ENCODE assay signal across 14 mouse cellular contexts in the genomic region with DNA sequence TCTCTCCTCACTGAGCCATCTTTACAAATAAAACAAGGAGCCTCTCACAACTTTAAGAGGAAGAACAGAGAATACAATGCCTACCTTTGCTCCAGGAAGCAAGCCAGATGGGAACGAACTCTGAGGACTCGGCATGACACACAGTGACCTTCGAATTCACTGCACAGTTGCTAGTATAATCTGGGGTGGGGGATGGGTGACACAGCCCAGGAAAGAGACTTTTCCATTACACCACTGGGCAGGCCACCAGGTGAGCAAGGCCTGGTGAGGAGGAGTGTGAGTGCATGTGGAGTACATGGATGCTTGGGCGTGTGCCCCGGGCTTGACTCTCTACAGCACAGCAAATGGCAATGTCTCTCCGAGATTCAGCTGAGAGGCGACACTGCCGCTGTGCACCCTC. TPM values are rescaled to one million over a fixed set of nuclear protein-coding genes. Genes with fewer than 3 reads are reported as not detected.
DNase-seq lines count a peak whose midpoint lies in the region; ATAC-seq lines count a peak whose summit lies in the region.
"Had no signal": no experiment of that assay in that cellular context is flagged by ENCODE, and none has a peak within 500 bp of the region (broad histone marks: within the 10 kb centered on the region; RNA-seq: fewer than 3 reads in every experiment).

No protein-coding gene starts in this region.

- no peak overlapping the region for H3K9ac ChIP-seq in heart, embryonic 16.5 days (ENCODE audit: low read length)
- H3K9ac ChIP-seq: hindbrain, embryonic 14.5 days; lung, embryonic 15.5 days; neural tube, embryonic 15.5 days had no signal

- H3K4me3 ChIP-seq in heart, embryonic 16.5 days (ENCODE audit: low read length), result no peak overlapping the region
- H3K4me3 ChIP-seq in forebrain, embryonic 10.5 days, result no peak overlapping the region
- H3K4me3 ChIP-seq: limb, embryonic 10.5 days; lung, embryonic 15.5 days; neural tube, embryonic 15.5 days had no signal

- 69% methylated on average over 8 of the region's 8 CpGs for WGBS in heart, embryonic 16.5 days
- WGBS in forebrain, embryonic 10.5 days, result 90% methylated on average over 8 of the region's 8 CpGs

- no peaks in the 10 kb centered on the region for H3K27me3 ChIP-seq in heart, embryonic 16.5 days (ENCODE audit: control insufficient read depth, insufficient read depth, low read length)
- H3K27me3 ChIP-seq in forebrain, embryonic 10.5 days (ENCODE audit: poor library complexity, severe bottlenecking), result no peaks in the 10 kb centered on the region
- H3K27me3 ChIP-seq: neural tube, embryonic 15.5 days had no signal

- peaks cover 33% of the 10 kb centered on the region for H3K36me3 ChIP-seq in heart, embryonic 16.5 days (ENCODE audit: control insufficient read depth, insufficient read depth)
- H3K36me3 ChIP-seq in forebrain, embryonic 10.5 days (replicated peaks), result peaks cover 22% of the 10 kb centered on the region
- H3K36me3 ChIP-seq: limb, embryonic 10.5 days; lung, embryonic 15.5 days had no signal

- no peak for DNase-seq in heart, adult 8-10 months (ENCODE audit: low spot score)
- peak; percentile 38 to 54 for DNase-seq in right cerebral cortex, postnatal 10 days (ENCODE audit: low spot score in 2 of 2)
- DNase-seq in right cerebral cortex, adult 18-20 months, result no peak
- peak; percentile 65 for DNase-seq in kidney, postnatal 14 days
- no peak for DNase-seq in forebrain, embryonic 10.5 days (ENCODE audit: extremely low spot score, low spot score)
- no peak for DNase-seq in ovary, postnatal 36 days (ENCODE audit: low spot score)
- DNase-seq: cerebellum, adult 8-10 months; embryo, embryonic 11 days; right cerebral cortex, postnatal 4 days had no signal

- no peak for ATAC-seq in heart, embryonic 16.5 days (replicated peaks; ENCODE audit: extremely low read depth, insufficient read depth, low FRiP score)

- H3K9me3 ChIP-seq in heart, embryonic 16.5 days (replicated peaks; ENCODE audit: control insufficient read depth, low read length), result no peaks in the 10 kb centered on the region
- no peaks in the 10 kb centered on the region for H3K9me3 ChIP-seq in forebrain, embryonic 10.5 days
- H3K9me3 ChIP-seq: limb, embryonic 10.5 days; lung, embryonic 15.5 days; neural tube, embryonic 15.5 days had no signal

- H3K4me2 ChIP-seq in heart, embryonic 16.5 days (ENCODE audit: low read depth, low read length), result no peak overlapping the region
- H3K4me2 ChIP-seq: hindbrain, embryonic 14.5 days; lung, embryonic 15.5 days; neural tube, embryonic 15.5 days had no signal

- H3K4me1 ChIP-seq in heart, embryonic 16.5 days (ENCODE audit: control insufficient read depth, insufficient read depth, low read length), result peaks cover 43% of the 10 kb centered on the region
- peaks cover 6% of the 10 kb centered on the region for H3K4me1 ChIP-seq in forebrain, embryonic 10.5 days
- H3K4me1 ChIP-seq: lung, embryonic 15.5 days had no signal

- H3K27ac ChIP-seq in heart, embryonic 16.5 days (ENCODE audit: low read length), result peak overlapping the region; percentile 12; the same call in 1 of the 2 replicates
- no peak overlapping the region for H3K27ac ChIP-seq in forebrain, embryonic 10.5 days
- H3K27ac ChIP-seq: hindbrain, embryonic 14.5 days; limb, embryonic 10.5 days; lung, embryonic 15.5 days; neural tube, embryonic 15.5 days had no signal

RNA-seq across cellular contexts. Expression of a gene that starts 8.5 kb away (rescaled TPM):
- 298 and 306 TPM in 2 replicates for polyA plus RNA-seq in heart, embryonic 16.5 days (2015; fragmentation: Nextera tagmentation; extraction: Ambion mirVana)
- 100 to 1,000 TPM; 315 to 378 (median 343) TPM for total RNA-seq in heart, adult 8-10 months (2022)
- polyA plus RNA-seq in forebrain, embryonic 10.5 days (2016; fragmentation: Nextera tagmentation; extraction: Ambion mirVana), result 7.8 and 9.9 TPM in 2 replicates

Comparison
In these comparisons a context has a peak if more than half of its experiments do, and no peak if none do; other contexts are left out.
1. DNase-seq: peak in right cerebral cortex, postnatal 10 days (2 of 2) and kidney, postnatal 14 days (single experiment); none in heart, adult 8-10 months (single experiment), right cerebral cortex, adult 18-20 months (single experiment), forebrain, embryonic 10.5 days (single experiment) and ovary, postnatal 36 days (single experiment).
2. RNA of a gene that starts 8.5 kb away (polyA plus RNA-seq): 298 to 306 TPM in heart, embryonic 16.5 days; 7.8 to 9.9 TPM in forebrain, embryonic 10.5 days; every median in the first group is over 10 times any median in the second.